Mouse (Mus musculus): Measurements from ENCODE around the gene Ces2b. TPM values are rescaled to one million over a fixed set of nuclear protein-coding genes. Genes with fewer than 3 reads are reported as not detected.

Gene Ces2b
- polyA plus RNA-seq (2015; fragmentation: Nextera tagmentation; extraction: Ambion mirVana): 0.91 and 0.98 TPM in 2 replicates

DNA sequence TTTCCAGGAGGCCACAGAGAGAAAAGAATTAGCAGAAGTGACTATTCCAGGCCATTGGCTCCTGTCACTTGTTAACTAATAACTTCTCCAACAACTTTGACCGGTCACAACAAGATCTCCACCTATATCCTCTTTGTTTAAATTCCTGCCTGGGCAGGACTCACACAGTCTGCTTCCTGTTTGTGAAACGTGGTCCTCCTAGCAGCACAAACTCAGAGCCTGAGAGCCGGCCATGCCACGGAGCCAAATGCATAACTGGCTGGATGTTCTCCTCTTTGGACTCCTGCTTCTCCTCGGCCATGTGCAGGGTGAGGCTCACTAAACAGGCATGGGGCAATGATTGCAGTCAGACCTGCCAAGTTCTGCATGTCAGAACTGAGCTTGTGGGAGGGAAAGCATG lies at the start of gene Ces2b:
TSS of gene Ces2b (plus strand) at position 133 of the 400 bp plus-strand sequence.
- H3K4me1 ChIP-seq (replicated peaks; ENCODE audit: insufficient read depth, low read length): no peaks in the 10 kb centered on the region
- ATAC-seq (replicated peaks; ENCODE audit: low FRiP score, low read depth) (no peak), DNase-seq (ENCODE audit: low spot score) (no peak)
- H3K4me3 ChIP-seq (replicated peaks; ENCODE audit: low read depth, low read length): no peak within 1 kb of the TSS
- H3K36me3 ChIP-seq (ENCODE audit: insufficient read depth, low read length): no peaks in the 10 kb centered on the region
- TF ChIP-seq CTCF (IDR thresholded peaks at IDR 0.05; ENCODE audit: low read depth): no peak
- H3K9me3 ChIP-seq (replicated peaks; ENCODE audit: low read length): no peaks in the 10 kb centered on the region
- H3K27me3 ChIP-seq (ENCODE audit: insufficient read depth, low read length): no peaks in the 10 kb centered on the region
- WGBS: 40% methylated on average over 5 of the region's 5 CpGs
- no peak within 1 kb of the TSS for H3K27ac ChIP-seq
- no peak within 1 kb of the TSS for H3K4me2 ChIP-seq (ENCODE audit: low read length)
- no peak within 1 kb of the TSS for H3K9ac ChIP-seq (ENCODE audit: low read depth, low read length)

- 65% methylated on average over 1 of the region's 1 CpGs for WGBS
- H3K4me1 ChIP-seq (replicated peaks; ENCODE audit: insufficient read depth, low read length): no peaks in the 10 kb centered on the region
- no peaks in the 10 kb centered on the region for H3K9me3 ChIP-seq (replicated peaks; ENCODE audit: low read length)
- no peak overlapping the region for H3K4me2 ChIP-seq (ENCODE audit: low read length)
- H3K4me3 ChIP-seq (replicated peaks; ENCODE audit: low read depth, low read length): no peak overlapping the region
- H3K36me3 ChIP-seq (ENCODE audit: insufficient read depth, low read length): no peaks in the 10 kb centered on the region
- no peak overlapping the region for H3K27ac ChIP-seq
- DNase-seq (ENCODE audit: low spot score) (no peak), ATAC-seq (replicated peaks; ENCODE audit: low FRiP score, low read depth) (no peak)
- no peak overlapping the region for H3K9ac ChIP-seq (ENCODE audit: low read depth, low read length)
- no peak for TF ChIP-seq CTCF (IDR thresholded peaks at IDR 0.05; ENCODE audit: low read depth)
- no peaks in the 10 kb centered on the region for H3K27me3 ChIP-seq (ENCODE audit: insufficient read depth, low read length)
Observed at GRCm38 (mm10) chr8:104787049-104787448, 44.3 kb upstream of the Ces2b start.

GRCm38 (mm10) chr8:104788929-104789328 lies 42.4 kb upstream of the Ces2b start:
- ATAC-seq (replicated peaks; ENCODE audit: low FRiP score, low read depth) (no peak), DNase-seq (ENCODE audit: low spot score) (no peak)
- no peak overlapping the region for H3K4me3 ChIP-seq (replicated peaks; ENCODE audit: low read depth, low read length)
- no peaks in the 10 kb centered on the region for H3K9me3 ChIP-seq (replicated peaks; ENCODE audit: low read length)
- no peak overlapping the region for H3K27ac ChIP-seq
- no peak for TF ChIP-seq CTCF (IDR thresholded peaks at IDR 0.05; ENCODE audit: low read depth)
- no peak overlapping the region for H3K9ac ChIP-seq (ENCODE audit: low read depth, low read length)
- H3K4me2 ChIP-seq (ENCODE audit: low read length): no peak overlapping the region
- no peaks in the 10 kb centered on the region for H3K4me1 ChIP-seq (replicated peaks; ENCODE audit: insufficient read depth, low read length)
- 64% methylated on average over 2 of the region's 2 CpGs for WGBS
- H3K27me3 ChIP-seq (ENCODE audit: insufficient read depth, low read length): no peaks in the 10 kb centered on the region
- no peaks in the 10 kb centered on the region for H3K36me3 ChIP-seq (ENCODE audit: insufficient read depth, low read length)

DNA sequence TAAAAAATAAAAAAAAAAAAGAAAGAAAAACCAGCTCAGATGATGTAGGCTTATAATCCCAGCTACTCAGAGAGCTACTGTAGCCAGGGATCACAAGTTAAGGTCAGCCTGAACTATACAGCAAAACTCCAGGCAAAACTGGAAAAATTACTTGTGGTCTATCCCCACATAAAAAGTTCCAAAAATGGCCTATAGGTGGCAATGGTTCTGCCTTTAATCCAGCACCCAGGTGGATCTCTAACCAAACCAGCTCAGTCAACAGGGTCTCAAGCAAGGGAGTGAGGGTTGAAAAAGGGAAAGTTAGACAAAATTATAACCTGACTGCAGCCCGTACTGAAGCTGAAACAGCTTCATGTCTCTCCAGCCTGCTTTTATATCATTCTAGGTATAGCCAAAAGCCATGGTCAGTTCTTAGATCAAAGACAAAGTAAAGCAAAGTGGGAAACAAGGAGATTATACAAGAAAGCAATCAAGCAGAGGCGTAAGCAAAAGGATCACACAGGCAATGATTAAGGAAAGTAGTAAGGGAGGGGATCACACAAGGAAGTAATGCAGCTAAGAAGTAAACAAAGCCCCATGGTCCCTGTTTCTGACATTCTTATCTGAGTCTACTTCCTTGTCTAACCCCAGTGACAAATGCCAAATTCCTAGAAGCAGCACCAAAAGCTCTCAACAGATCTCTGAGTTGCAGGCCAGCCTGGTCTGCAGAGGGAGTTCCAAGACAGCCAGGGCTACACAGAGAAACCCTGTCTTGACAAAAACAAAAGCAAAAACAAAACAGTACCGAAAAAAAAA lies 41.3 kb upstream of the Ces2b start:
- no peak overlapping the region for H3K9ac ChIP-seq (ENCODE audit: low read depth, low read length)
- no peak overlapping the region for H3K27ac ChIP-seq
- H3K4me3 ChIP-seq (replicated peaks; ENCODE audit: low read depth, low read length): no peak overlapping the region
- DNase-seq (ENCODE audit: low spot score): peak; percentile 13
- no peaks in the 10 kb centered on the region for H3K9me3 ChIP-seq (replicated peaks; ENCODE audit: low read length)
- H3K4me2 ChIP-seq (ENCODE audit: low read length): no peak overlapping the region
- no peak for ATAC-seq (replicated peaks; ENCODE audit: low FRiP score, low read depth)
- no peaks in the 10 kb centered on the region for H3K36me3 ChIP-seq (ENCODE audit: insufficient read depth, low read length)
- TF ChIP-seq CTCF (IDR thresholded peaks at IDR 0.05; ENCODE audit: low read depth): peak; percentile 64
- no peaks in the 10 kb centered on the region for H3K4me1 ChIP-seq (replicated peaks; ENCODE audit: insufficient read depth, low read length)
- 68% methylated on average over 3 of the region's 3 CpGs for WGBS
- H3K27me3 ChIP-seq (ENCODE audit: insufficient read depth, low read length): no peaks in the 10 kb centered on the region

DNA sequence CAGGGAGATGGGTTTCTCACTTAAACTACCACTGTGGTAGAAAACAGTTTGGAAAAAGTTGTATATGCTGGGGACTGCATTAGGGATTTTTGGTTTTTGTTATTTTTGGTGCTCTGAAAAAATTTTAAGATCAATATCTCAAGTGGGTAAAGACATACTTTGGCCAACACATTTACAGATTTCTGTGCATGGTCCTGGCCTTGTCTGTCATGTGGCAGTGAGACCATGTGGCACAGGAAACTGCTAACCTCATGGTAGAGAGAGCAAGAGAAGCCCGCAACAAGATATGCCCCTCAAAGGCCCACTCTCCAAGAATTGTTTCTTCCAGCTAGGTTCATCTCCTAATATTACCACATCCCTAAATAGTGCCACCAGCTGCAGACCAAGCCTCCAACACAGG lies 32.0 kb upstream of the Ces2b start:
- Histone ChIP-seq H3K36me3 (ENCODE audit: insufficient read depth, low read length) (no peaks in the 10 kb centered on the region), H3K27ac (no peak overlapping the region), H3K4me2 (ENCODE audit: low read length) (no peak overlapping the region), H3K4me3 (replicated peaks; ENCODE audit: low read depth, low read length) (no peak overlapping the region), H3K9me3 (replicated peaks; ENCODE audit: low read length) (no peaks in the 10 kb centered on the region), H3K27me3 (ENCODE audit: insufficient read depth, low read length) (no peaks in the 10 kb centered on the region), H3K4me1 (replicated peaks; ENCODE audit: insufficient read depth, low read length) (no peaks in the 10 kb centered on the region), H3K9ac (ENCODE audit: low read depth, low read length) (no peak overlapping the region)
- WGBS: 86% methylated on average over 1 of the region's 1 CpGs
- no peak for TF ChIP-seq CTCF (IDR thresholded peaks at IDR 0.05; ENCODE audit: low read depth)
- DNase-seq (ENCODE audit: low spot score) (no peak), ATAC-seq (replicated peaks; ENCODE audit: low FRiP score, low read depth) (no peak)

DNA sequence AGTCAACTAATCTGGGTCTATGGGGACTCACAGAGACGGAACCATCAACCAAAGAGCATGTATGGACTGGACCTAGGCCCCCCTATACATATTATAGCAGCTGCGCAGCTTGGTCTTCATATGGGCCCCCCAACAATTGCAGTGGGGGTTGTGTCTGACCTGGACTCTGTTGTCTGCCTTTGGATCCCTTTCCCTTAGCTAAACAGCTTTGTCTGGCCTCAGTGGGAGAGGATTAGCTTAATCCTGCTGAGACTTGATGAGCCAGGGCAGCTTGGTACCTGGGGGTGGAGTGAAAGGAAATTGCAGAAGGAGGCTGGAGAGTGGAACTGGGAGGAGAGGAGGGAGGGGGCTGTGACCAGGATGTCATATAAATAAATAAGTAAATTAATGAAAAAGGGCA lies 25.2 kb upstream of the Ces2b start:
- DNase-seq (ENCODE audit: low spot score) (no peak), ATAC-seq (replicated peaks; ENCODE audit: low FRiP score, low read depth) (no peak)
- no peak overlapping the region for H3K4me3 ChIP-seq (replicated peaks; ENCODE audit: low read depth, low read length)
- TF ChIP-seq CTCF (IDR thresholded peaks at IDR 0.05; ENCODE audit: low read depth): no peak
- H3K4me1 ChIP-seq (replicated peaks; ENCODE audit: insufficient read depth, low read length): no peaks in the 10 kb centered on the region
- no peak overlapping the region for H3K27ac ChIP-seq
- H3K9me3 ChIP-seq (replicated peaks; ENCODE audit: low read length): no peaks in the 10 kb centered on the region
- 70% methylated on average over 2 of the region's 2 CpGs for WGBS
- no peak overlapping the region for H3K9ac ChIP-seq (ENCODE audit: low read depth, low read length)
- no peaks in the 10 kb centered on the region for H3K36me3 ChIP-seq (ENCODE audit: insufficient read depth, low read length)
- H3K4me2 ChIP-seq (ENCODE audit: low read length): no peak overlapping the region
- H3K27me3 ChIP-seq (ENCODE audit: insufficient read depth, low read length): no peaks in the 10 kb centered on the region
